Comparison of ENCODE assay signal across 8 mouse cellular contexts in genomic region chr5:65762686-65763085, GRCm38 (mm10). TPM values are rescaled to one million over a fixed set of nuclear protein-coding genes. Genes with fewer than 3 reads are reported as not detected.
DNase-seq lines count a peak whose midpoint lies in the region; ATAC-seq lines count a peak whose summit lies in the region.

No protein-coding gene starts in this region.

- H3K9me3 ChIP-seq in limb, embryonic 13.5 days = no peaks in the 10 kb centered on the region
- H3K9me3 ChIP-seq in stomach, embryonic 15.5 days = no peaks in the 10 kb centered on the region

- peaks cover 8% of the 10 kb centered on the region; the same call in 1 of the 2 replicates for H3K36me3 ChIP-seq in limb, embryonic 13.5 days
- no peaks in the 10 kb centered on the region for H3K36me3 ChIP-seq in stomach, embryonic 15.5 days

- H3K9ac ChIP-seq in limb, embryonic 13.5 days = peak overlapping the region; percentile 100
- H3K9ac ChIP-seq in stomach, embryonic 15.5 days = peak overlapping the region; percentile 98; the same call in 1 of the 2 replicates

- peak overlapping the region; percentile 73 for H3K4me2 ChIP-seq in limb, embryonic 13.5 days (replicated peaks)
- peak overlapping the region; percentile 68 for H3K4me2 ChIP-seq in stomach, embryonic 15.5 days

- peak overlapping the region; percentile 100 for H3K27ac ChIP-seq in limb, embryonic 13.5 days
- H3K27ac ChIP-seq in stomach, embryonic 15.5 days = peak overlapping the region; percentile 100

- 5% methylated on average over 3 of the region's 3 CpGs for WGBS in limb, embryonic 13.5 days
- WGBS in stomach, embryonic 15.5 days = 0% methylated on average over 3 of the region's 3 CpGs

- DNase-seq in embryo, embryonic 11 days = peak; percentile 13
- no peak for DNase-seq in embryo, embryonic 9.5 days (ENCODE audit: extremely low spot score)
- peak; percentile 29 for DNase-seq in retina, embryonic 14.5 days (ENCODE audit: low spot score)
- no peak for DNase-seq in retina, postnatal 1 day
- DNase-seq in thymus, postnatal 0 days (ENCODE audit: low spot score) = no peak
- no peak for DNase-seq in adrenal gland, adult 2 months

- no peak for ATAC-seq in limb, embryonic 13.5 days (ENCODE audit: low FRiP score, low read depth)
- ATAC-seq in stomach, embryonic 15.5 days (ENCODE audit: insufficient read depth, low FRiP score, low read depth) = no peak

- H3K4me3 ChIP-seq in limb, embryonic 13.5 days = peak overlapping the region; percentile 91
- peak overlapping the region; percentile 92 for H3K4me3 ChIP-seq in stomach, embryonic 15.5 days (replicated peaks)

- H3K4me1 ChIP-seq in limb, embryonic 13.5 days = peaks cover 15% of the 10 kb centered on the region
- peaks cover 6% of the 10 kb centered on the region for H3K4me1 ChIP-seq in stomach, embryonic 15.5 days

- no peaks in the 10 kb centered on the region for H3K27me3 ChIP-seq in limb, embryonic 13.5 days
- H3K27me3 ChIP-seq in stomach, embryonic 15.5 days (replicated peaks) = no peaks in the 10 kb centered on the region

RNA-seq across cellular contexts. Expression of gene N4bp2, which starts 0.6 kb away (rescaled TPM):
- polyA plus RNA-seq in limb, embryonic 13.5 days (2015; fragmentation: Nextera tagmentation; extraction: Ambion mirVana) = 35.3 and 37.0 TPM in 2 replicates
- polyA plus RNA-seq in stomach, embryonic 15.5 days (2015; fragmentation: Nextera tagmentation; extraction: Ambion mirVana) = 22.4 and 23.3 TPM in 2 replicates
- polyA plus RNA-seq in thymus, postnatal 0 days (2015; fragmentation: Nextera tagmentation; extraction: Ambion mirVana) = 23.6 and 26.9 TPM in 2 replicates
- total RNA-seq in adrenal gland, adult 2 months (2021) = 10 to 100 TPM in 1 of 2 experiments, 1 to 10 TPM in 1; 8.7 to 14.1 TPM
- 4.9 and 7.1 TPM in 2 replicates for polyA plus RNA-seq in adrenal gland, adult 2 months (2012; rRNA removed)

Comparison
In these comparisons a context has a peak if more than half of its experiments do, and no peak if none do; other contexts are left out.
1. DNase-seq: peak in embryo, embryonic 11 days (single experiment) and retina, embryonic 14.5 days (single experiment); none in embryo, embryonic 9.5 days (single experiment), retina, postnatal 1 day (single experiment), thymus, postnatal 0 days (single experiment) and adrenal gland, adult 2 months (single experiment).